ENCODE assay signal across 19 mouse cellular contexts in the genomic region with DNA sequence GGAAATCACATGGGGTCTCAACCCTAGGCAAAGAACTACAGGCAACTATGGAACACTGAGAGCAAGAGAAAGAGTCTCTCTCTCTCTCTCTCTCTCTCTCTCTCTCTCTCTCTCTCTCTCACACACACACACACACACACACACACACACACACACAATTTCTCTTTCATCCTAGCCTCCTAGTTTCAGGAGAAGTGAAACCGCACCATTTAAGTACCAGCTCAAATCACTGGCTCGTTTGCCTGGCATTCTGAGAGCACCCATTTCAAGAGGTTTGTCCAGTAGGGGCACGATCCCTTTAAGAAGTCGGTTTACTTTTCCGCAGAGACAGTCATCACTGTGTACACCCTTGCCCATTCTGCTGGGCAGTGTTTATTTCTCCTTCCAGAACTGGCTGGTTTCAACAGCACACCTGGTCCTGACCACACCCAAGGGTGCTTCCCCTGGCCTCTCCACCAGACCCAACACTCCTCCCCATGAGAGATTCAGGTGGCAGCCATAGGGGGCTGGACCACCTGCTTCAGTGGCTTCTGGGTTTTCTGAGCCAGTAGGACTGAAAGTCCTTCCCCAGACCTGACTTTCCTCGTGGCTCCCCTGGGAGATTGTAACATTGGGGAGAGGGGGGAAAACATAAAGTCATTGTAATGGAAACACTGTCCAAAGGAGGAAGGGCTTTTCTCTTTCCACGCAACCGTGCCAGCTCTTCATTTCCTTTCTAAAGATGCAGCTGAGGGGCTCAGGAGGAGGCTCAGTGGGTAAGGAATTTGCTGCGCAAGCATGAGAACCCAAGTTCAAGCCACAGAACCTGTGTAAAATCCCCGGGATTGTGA. TPM values are rescaled to one million over a fixed set of nuclear protein-coding genes. Genes with fewer than 3 reads are reported as not detected.
DNase-seq lines count a peak whose midpoint lies in the region; ATAC-seq and TF ChIP-seq lines count a peak whose summit lies in the region.
"Had no signal": no experiment of that assay in that cellular context is flagged by ENCODE, and none has a peak within 500 bp of the region (broad histone marks: within the 10 kb centered on the region; RNA-seq: fewer than 3 reads in every experiment).

No protein-coding gene starts in this region.

- no peak for TF ChIP-seq CTCF in lung, postnatal 0 days (IDR thresholded peaks at IDR 0.05)

- no peak overlapping the region for H3K9ac ChIP-seq in lung, postnatal 0 days (replicated peaks; ENCODE audit: low read depth)
- H3K9ac ChIP-seq in midbrain, embryonic 16.5 days (ENCODE audit: low read depth, low read length): no peak overlapping the region
- H3K9ac ChIP-seq in stomach, embryonic 16.5 days (ENCODE audit: low read length): no peak overlapping the region
- H3K9ac ChIP-seq: embryonic facial prominence, embryonic 12.5 days; forebrain, postnatal 0 days; liver, embryonic 13.5 days had no signal

- no peaks in the 10 kb centered on the region for H3K36me3 ChIP-seq in lung, postnatal 0 days (ENCODE audit: insufficient read depth, low read length)
- no peaks in the 10 kb centered on the region for H3K36me3 ChIP-seq in midbrain, embryonic 16.5 days (ENCODE audit: control insufficient read depth, insufficient read depth, low read length)
- H3K36me3 ChIP-seq in stomach, embryonic 16.5 days (ENCODE audit: control insufficient read depth, insufficient read depth, low read length): no peaks in the 10 kb centered on the region
- H3K36me3 ChIP-seq: embryonic facial prominence, embryonic 12.5 days; liver, embryonic 13.5 days had no signal

- no peak overlapping the region for H3K4me3 ChIP-seq in lung, postnatal 0 days (ENCODE audit: low read depth, low read length)
- no peak overlapping the region for H3K4me3 ChIP-seq in midbrain, embryonic 16.5 days (ENCODE audit: low read depth, low read length)
- H3K4me3 ChIP-seq in stomach, embryonic 16.5 days (replicated peaks; ENCODE audit: low read length): no peak overlapping the region
- H3K4me3 ChIP-seq: embryonic facial prominence, embryonic 12.5 days; gastrocnemius, adult 2 months; heart, adult 2 months; liver, embryonic 13.5 days had no signal

- H3K4me2 ChIP-seq in lung, postnatal 0 days (replicated peaks; ENCODE audit: low read depth, low read length): no peak overlapping the region
- H3K4me2 ChIP-seq in midbrain, embryonic 16.5 days (ENCODE audit: low read length): peak overlapping the region; percentile 88; the same call in 1 of the 2 replicates
- no peak overlapping the region for H3K4me2 ChIP-seq in stomach, embryonic 16.5 days (ENCODE audit: low read depth, low read length)
- H3K4me2 ChIP-seq: embryonic facial prominence, embryonic 12.5 days; liver, embryonic 13.5 days had no signal

- no peak overlapping the region for H3K27ac ChIP-seq in lung, postnatal 0 days (ENCODE audit: low read length)
- no peak overlapping the region for H3K27ac ChIP-seq in midbrain, embryonic 16.5 days (ENCODE audit: low read length)
- no peak overlapping the region for H3K27ac ChIP-seq in stomach, embryonic 16.5 days (ENCODE audit: low read length)
- H3K27ac ChIP-seq: embryonic facial prominence, embryonic 12.5 days; gastrocnemius, adult 2 months; heart, adult 2 months; hindbrain, postnatal 0 days; liver, embryonic 13.5 days had no signal

- no peaks in the 10 kb centered on the region for H3K4me1 ChIP-seq in lung, postnatal 0 days (ENCODE audit: insufficient read depth, low read depth, low read length)
- peaks cover 11% of the 10 kb centered on the region; the same call in 1 of the 2 replicates for H3K4me1 ChIP-seq in midbrain, embryonic 16.5 days (ENCODE audit: control insufficient read depth, insufficient read depth, low read length)
- H3K4me1 ChIP-seq in stomach, embryonic 16.5 days (ENCODE audit: control insufficient read depth, insufficient read depth, low read length): peaks cover 16% of the 10 kb centered on the region; the same call in 1 of the 2 replicates

- peaks cover 19% of the 10 kb centered on the region; the same call in 1 of the 2 replicates for H3K27me3 ChIP-seq in lung, postnatal 0 days (replicated peaks; ENCODE audit: insufficient read depth, low read length)
- H3K27me3 ChIP-seq in midbrain, embryonic 16.5 days (ENCODE audit: control insufficient read depth, insufficient read depth, low read depth, low read length): no peaks in the 10 kb centered on the region
- H3K27me3 ChIP-seq in stomach, embryonic 16.5 days (ENCODE audit: control insufficient read depth, insufficient read depth, low read length): peaks cover 33% of the 10 kb centered on the region

- DNase-seq in lung, postnatal 0 days (ENCODE audit: low spot score): peak; percentile 59
- no peak for DNase-seq in lung, postnatal 14 days
- peak; percentile 48 for DNase-seq in lung, postnatal 25 days (ENCODE audit: low spot score)
- DNase-seq in adipocyte (ENCODE audit: low spot score): no peak
- no peak for DNase-seq in adrenal gland, adult 18-20 months (ENCODE audit: low spot score in 2 of 2)
- DNase-seq: adrenal gland, postnatal 25 days; cerebellum, postnatal 36 days; forebrain, postnatal 0 days; gastrocnemius, adult 2 months; heart, adult 2 months; kidney, adult 18-20 months; kidney, postnatal 36 days; liver, embryonic 13.5 days had no signal

- 54% methylated on average over 10 of the region's 10 CpGs for WGBS in lung, postnatal 0 days
- WGBS in midbrain, embryonic 16.5 days: 75% methylated on average over 10 of the region's 10 CpGs
- WGBS in stomach, embryonic 16.5 days: 66% methylated on average over 10 of the region's 10 CpGs

- no peak for TF ChIP-seq EP300 in lung, postnatal 0 days (IDR thresholded peaks at IDR 0.05)

- peak; percentile 65 for ATAC-seq in lung, postnatal 0 days
- no peak for ATAC-seq in midbrain, embryonic 16.5 days
- ATAC-seq in stomach, embryonic 16.5 days (ENCODE audit: insufficient read depth, low FRiP score): peak; percentile 54; the same call in 1 of the 2 replicates
- ATAC-seq: forebrain, postnatal 0 days; hindbrain, postnatal 0 days had no signal

- no peaks in the 10 kb centered on the region for H3K9me3 ChIP-seq in lung, postnatal 0 days (ENCODE audit: low read length)
- H3K9me3 ChIP-seq in midbrain, embryonic 16.5 days (replicated peaks; ENCODE audit: control insufficient read depth, low read length, poor library complexity, severe bottlenecking): no peaks in the 10 kb centered on the region
- H3K9me3 ChIP-seq in stomach, embryonic 16.5 days (replicated peaks; ENCODE audit: control insufficient read depth, low read length): no peaks in the 10 kb centered on the region
- H3K9me3 ChIP-seq: liver, embryonic 13.5 days had no signal

RNA-seq across cellular contexts. Expression of gene Tmem163, which starts 5.9 kb away (rescaled TPM):
- polyA plus RNA-seq in lung, postnatal 0 days (2015; fragmentation: Nextera tagmentation; extraction: Ambion mirVana): 19.6 and 20.0 TPM in 2 replicates
- 68.7 and 68.8 TPM in 2 replicates for polyA plus RNA-seq in midbrain, embryonic 16.5 days (2015; fragmentation: Nextera tagmentation; extraction: Ambion mirVana)
- polyA plus RNA-seq in stomach, embryonic 16.5 days (2015; fragmentation: Nextera tagmentation; extraction: Ambion mirVana): 0.45 and 0.71 TPM in 2 replicates
- under 1 TPM in 1 of 2 experiments, not detected in 1; 0.90 TPM for total RNA-seq in adrenal gland, adult 18-20 months (2021)
- total RNA-seq: adrenal gland, postnatal 25 days; gastrocnemius, adult 2 months had no signal

RNA-seq across cellular contexts. Expression of gene Acmsd, which starts 55.8 kb away (rescaled TPM):
- polyA plus RNA-seq in lung, postnatal 0 days (2015; fragmentation: Nextera tagmentation; extraction: Ambion mirVana): 0.21 and 0.44 TPM in 2 replicates
- polyA plus RNA-seq in midbrain, embryonic 16.5 days (2015; fragmentation: Nextera tagmentation; extraction: Ambion mirVana): 0.12 TPM in 1 of 2 replicates, not detected in the other
- 0.36 and 0.39 TPM in 2 replicates for polyA plus RNA-seq in stomach, embryonic 16.5 days (2015; fragmentation: Nextera tagmentation; extraction: Ambion mirVana)
- total RNA-seq in adrenal gland, adult 18-20 months (2021): under 1 TPM in 1 of 2 experiments, not detected in 1; 0.17 TPM
- total RNA-seq: adrenal gland, postnatal 25 days; forebrain, postnatal 0 days; gastrocnemius, adult 2 months; hindbrain, postnatal 0 days; layer of hippocampus, postnatal 14 days had no signal
- polyA plus RNA-seq: forebrain, postnatal 0 days; hindbrain, postnatal 0 days; urinary bladder, adult 2 months had no signal

Comparison
In these comparisons a context has a peak if more than half of its experiments do, and no peak if none do; other contexts are left out.
1. DNase-seq: peak in lung, postnatal 0 days (single experiment) and lung, postnatal 25 days (single experiment); none in lung, postnatal 14 days (single experiment), adipocyte (single experiment) and adrenal gland, adult 18-20 months (0 of 2).
2. RNA of gene Tmem163, which starts 5.9 kb away (polyA plus RNA-seq): 68.7 to 68.8 TPM in midbrain, embryonic 16.5 days and 19.6 to 20.0 TPM in lung, postnatal 0 days; 0.45 to 0.71 TPM in stomach, embryonic 16.5 days; every median in the first group is over 10 times any median in the second.